In genomic region chr6:17064936-17065790, GRCm38 (mm10) we compare ENCODE assay signal across 8 mouse cellular contexts. TPM values are rescaled to one million over a fixed set of nuclear protein-coding genes. Genes with fewer than 3 reads are reported as not detected.
DNase-seq lines count a peak whose midpoint lies in the region; ATAC-seq and TF ChIP-seq lines count a peak whose summit lies in the region.

TSS of gene Tes (plus strand) at chr6:17065149.

- H3K4me1 ChIP-seq in intestine, postnatal 0 days (replicated peaks; ENCODE audit: control insufficient read depth, insufficient read depth, low read length), result no peaks in the 10 kb centered on the region
- H3K4me1 ChIP-seq in midbrain, embryonic 10.5 days, result peaks cover 14% of the 10 kb centered on the region

- peak; percentile 91 for DNase-seq in adrenal gland, adult 2 months
- DNase-seq in embryo, embryonic 11.5 days (ENCODE audit: low read depth, low spot score), result peak; percentile 63
- DNase-seq in left cerebral cortex, postnatal 4 days, result peak; percentile 66
- peak; percentile 78 for DNase-seq in midbrain, embryonic 10.5 days (ENCODE audit: low spot score)
- DNase-seq in right cerebral cortex, postnatal 36 days (ENCODE audit: low spot score in 2 of 2), result peak; percentile 32 to 44
- DNase-seq in urinary bladder, postnatal 4 days (ENCODE audit: low spot score in 2 of 2), result peak; percentile 72 to 74

- no peaks in the 10 kb centered on the region for H3K9me3 ChIP-seq in intestine, postnatal 0 days (ENCODE audit: control insufficient read depth)
- H3K9me3 ChIP-seq in midbrain, embryonic 10.5 days (replicated peaks), result no peaks in the 10 kb centered on the region

- H3K27ac ChIP-seq in intestine, postnatal 0 days (ENCODE audit: low read depth, low read length), result peak within 1 kb of the TSS; percentile 83
- peak within 1 kb of the TSS; percentile 83 for H3K27ac ChIP-seq in midbrain, embryonic 10.5 days (replicated peaks)

- intact Hi-C loops in left cerebral cortex, postnatal 4 days (cut with DNase I), result no loop called here

- peak within 1 kb of the TSS; percentile 89 for H3K4me2 ChIP-seq in intestine, postnatal 0 days (replicated peaks; ENCODE audit: low read depth)

- ATAC-seq in granulocyte monocyte progenitor cell, adult 5-6 weeks (replicated peaks; ENCODE audit: poor library complexity, severe bottlenecking), result peak; percentile 83
- ATAC-seq in intestine, postnatal 0 days, result peak; percentile 91

- TF ChIP-seq CTCF in intestine, postnatal 0 days (IDR thresholded peaks at IDR 0.05; ENCODE audit: low read depth), result no peak

- H3K36me3 ChIP-seq in intestine, postnatal 0 days (ENCODE audit: control insufficient read depth, insufficient read depth), result no peaks in the 10 kb centered on the region
- no peaks in the 10 kb centered on the region for H3K36me3 ChIP-seq in midbrain, embryonic 10.5 days

- H3K9ac ChIP-seq in intestine, postnatal 0 days (ENCODE audit: low read depth, low read length), result peak within 1 kb of the TSS; percentile 80

- no peaks in the 10 kb centered on the region for H3K27me3 ChIP-seq in intestine, postnatal 0 days (replicated peaks; ENCODE audit: control insufficient read depth, insufficient read depth, low read length)
- H3K27me3 ChIP-seq in midbrain, embryonic 10.5 days (ENCODE audit: low read depth, poor library complexity, severe bottlenecking), result peaks cover 57% of the 10 kb centered on the region

- under 1% methylated on average over 63 of the region's 63 CpGs for WGBS in intestine, postnatal 0 days
- under 1% methylated on average over 63 of the region's 63 CpGs for WGBS in midbrain, embryonic 10.5 days

- peak within 1 kb of the TSS; percentile 67 for H3K4me3 ChIP-seq in intestine, postnatal 0 days (ENCODE audit: low read depth, low read length)
- H3K4me3 ChIP-seq in midbrain, embryonic 10.5 days, result peak within 1 kb of the TSS; percentile 68

RNA-seq across cellular contexts. Expression of gene Tes, which starts in this region (rescaled TPM):
- total RNA-seq in adrenal gland, adult 2 months (2021), result 10 to 100 TPM in 1 of 2 experiments, 1 to 10 TPM in 1; 6.5 to 19.4 TPM
- polyA plus RNA-seq in adrenal gland, adult 2 months (2012; rRNA removed), result 2.4 and 3.3 TPM in 2 replicates
- 27.5 and 37.4 TPM in 2 replicates for total RNA-seq in granulocyte monocyte progenitor cell, adult 5-6 weeks (2014; fragmentation: Nextera tagmentation)
- 40.0 and 47.5 TPM in 2 replicates for total RNA-seq in granulocyte monocyte progenitor cell, adult 5-6 weeks (2017)
- polyA plus RNA-seq in intestine, postnatal 0 days (2015; fragmentation: Nextera tagmentation; extraction: Ambion mirVana), result 74.2 and 79.4 TPM in 2 replicates
- total RNA-seq in left cerebral cortex, postnatal 4 days (2021), result 10 to 100 TPM; 32.4 to 33.4 TPM
- 30.7 and 33.2 TPM in 2 replicates for polyA plus RNA-seq in midbrain, embryonic 10.5 days (2016; fragmentation: Nextera tagmentation; extraction: Ambion mirVana)

Comparison
In these comparisons a context has a peak if more than half of its experiments do, and no peak if none do; other contexts are left out.
1. Peak in every context shown above with its lines: DNase-seq, ATAC-seq, H3K4me3 ChIP-seq and H3K27ac ChIP-seq.
2. DNase-seq: peak in every context shown above with its lines; median percentile 91 in adrenal gland, adult 2 months; 78 in midbrain, embryonic 10.5 days; 73 in urinary bladder, postnatal 4 days; 66 in left cerebral cortex, postnatal 4 days; 63 in embryo, embryonic 11.5 days; 38 in right cerebral cortex, postnatal 36 days.